ENCODE assay signal across 8 mouse cellular contexts in genomic region chr9:47734905-47735304, GRCm38 (mm10).
"Had no signal": no experiment of that assay in that cellular context is flagged by ENCODE, and none has a peak within 500 bp of the region (broad histone marks: within the 10 kb centered on the region; RNA-seq: fewer than 3 reads in every experiment).

No protein-coding gene starts in this region.

- ATAC-seq: inflammation-experienced regulatory T-cells, adult 6 months; intestine, postnatal 0 days had no signal

- H3K9me3 ChIP-seq: limb, embryonic 15.5 days; liver, embryonic 13.5 days; neural tube, embryonic 13.5 days had no signal

- H3K36me3 ChIP-seq: limb, embryonic 15.5 days; liver, embryonic 13.5 days; neural tube, embryonic 13.5 days had no signal

- H3K4me3 ChIP-seq: limb, embryonic 15.5 days; liver, embryonic 13.5 days; neural tube, embryonic 13.5 days had no signal

- DNase-seq: kidney, adult 8-10 months; kidney, postnatal 25 days; right cerebral cortex, postnatal 14 days had no signal

- H3K4me2 ChIP-seq: limb, embryonic 15.5 days; liver, embryonic 13.5 days; neural tube, embryonic 13.5 days had no signal

- H3K4me1 ChIP-seq: limb, embryonic 15.5 days; liver, embryonic 13.5 days had no signal

- H3K27ac ChIP-seq: limb, embryonic 15.5 days; liver, embryonic 13.5 days had no signal

- H3K9ac ChIP-seq: limb, embryonic 15.5 days; liver, embryonic 13.5 days; neural tube, embryonic 13.5 days had no signal

- H3K27me3 ChIP-seq: limb, embryonic 15.5 days; liver, embryonic 13.5 days; neural tube, embryonic 13.5 days had no signal
